Mouse (Mus musculus): ENCODE measurements around the gene Slc12a4.

Gene Slc12a4

GRCm38 (mm10) chr8:105966692-105967311 lies 905 bp upstream of the Slc12a4 start:
- DNase-seq, result peak; percentile 27

DNA sequence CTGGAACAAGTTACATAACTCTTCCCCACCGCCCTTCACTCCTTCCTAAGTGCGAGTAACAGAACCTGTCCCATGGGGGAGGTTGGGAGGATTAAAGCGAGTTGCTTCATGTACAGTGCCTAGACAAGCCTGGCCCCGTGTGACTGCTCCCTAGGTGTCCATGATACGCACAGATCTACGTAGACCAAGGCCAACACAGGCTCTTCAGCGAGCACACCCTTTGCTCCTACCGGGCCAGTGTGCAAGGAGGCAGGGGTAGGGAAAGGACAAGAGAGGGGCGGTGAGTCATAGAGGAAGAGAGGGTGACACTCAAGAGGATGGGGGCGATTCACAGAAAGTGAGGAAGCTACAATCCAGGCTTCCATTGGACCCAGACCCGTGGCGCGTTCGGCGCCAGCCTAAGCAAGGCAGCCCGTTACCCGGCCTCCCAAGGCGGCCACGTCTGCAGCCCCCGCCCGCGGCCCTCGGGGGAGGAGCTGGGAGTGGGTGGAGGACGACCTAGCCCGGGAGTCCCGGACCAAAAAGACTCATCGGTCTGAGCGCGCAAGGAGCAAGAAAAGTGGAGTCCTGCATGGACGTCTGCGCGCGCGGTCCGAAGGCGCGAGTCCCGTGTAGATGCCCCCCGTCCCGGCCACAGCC lies 512 bp downstream of the Slc12a4 start:
- DNase-seq, result peak; percentile 56

GRCm38 (mm10) chr8:105964506-105965265 lies 1.2 kb downstream of the Slc12a4 start:
- DNase-seq, result no peak

DNA sequence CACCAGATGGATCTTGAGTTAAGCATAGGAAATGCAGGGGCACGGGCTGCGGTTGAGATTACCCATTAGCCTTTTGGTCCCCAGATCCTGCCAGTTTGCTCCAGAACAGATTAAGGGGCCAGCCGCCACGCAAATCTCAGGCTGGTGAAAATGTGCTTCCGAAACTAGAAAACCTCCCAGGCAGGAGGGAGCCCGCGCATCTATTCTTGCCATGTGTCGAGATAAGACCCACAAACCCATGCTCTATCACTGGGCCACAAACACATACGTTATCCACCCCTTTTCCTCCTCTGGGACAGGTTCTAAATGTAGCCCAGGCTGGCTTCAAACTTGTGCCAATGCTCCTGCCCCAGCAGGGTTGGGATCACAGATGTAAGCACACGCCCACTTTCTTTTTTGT lies 4.4 kb downstream of the Slc12a4 start:
- DNase-seq, result no peak

DNA sequence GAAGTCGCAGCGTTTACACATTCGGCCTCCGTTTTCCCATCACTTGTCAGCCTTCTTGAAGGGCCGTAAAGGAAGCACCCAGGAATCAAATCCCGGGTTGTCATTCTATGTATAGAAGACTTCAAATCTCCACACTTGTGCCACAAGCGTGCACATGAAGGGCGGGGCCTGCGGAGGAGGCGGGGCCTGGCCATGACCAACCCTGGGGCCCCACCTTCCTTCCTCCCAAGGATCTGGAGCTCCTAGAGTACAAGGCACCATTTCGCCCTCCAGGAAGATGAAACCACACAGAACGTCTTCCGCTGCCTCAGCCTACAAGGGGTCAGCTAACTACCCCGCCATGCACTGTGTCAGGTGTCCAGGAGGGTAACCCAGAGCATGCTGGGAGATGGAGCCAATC lies 4.8 kb downstream of the Slc12a4 start:
- no peak for DNase-seq

DNA sequence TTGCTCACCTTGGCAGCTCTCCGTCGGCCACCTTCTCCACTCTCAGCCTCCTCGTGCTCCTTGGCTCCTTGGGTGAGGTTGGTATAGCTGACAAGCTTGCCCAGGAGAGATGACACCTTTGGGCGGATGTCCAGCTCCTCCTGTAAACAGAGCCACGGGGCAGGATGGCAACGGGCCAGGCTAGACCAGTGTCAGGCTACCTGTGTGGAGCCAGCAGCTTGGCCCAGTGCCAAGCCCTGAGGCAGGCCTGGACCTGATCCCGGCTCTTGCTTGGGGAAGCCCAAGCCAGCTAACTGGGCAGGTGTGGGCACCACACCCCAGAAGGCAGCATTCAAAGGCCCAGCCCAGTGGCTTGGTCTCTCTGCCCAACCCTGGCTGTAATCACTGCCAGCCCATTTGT lies 6.5 kb downstream of the Slc12a4 start:
- peak; percentile 61 for DNase-seq

- peak; percentile 70 for DNase-seq
These were observed 8.1 kb downstream of the Slc12a4 start for GRCm38 (mm10) chr8:105957813-105958212.

GRCm38 (mm10) chr8:105956556-105956955 lies 9.3 kb downstream of the Slc12a4 start:
- DNase-seq, result peak; percentile 30

DNA sequence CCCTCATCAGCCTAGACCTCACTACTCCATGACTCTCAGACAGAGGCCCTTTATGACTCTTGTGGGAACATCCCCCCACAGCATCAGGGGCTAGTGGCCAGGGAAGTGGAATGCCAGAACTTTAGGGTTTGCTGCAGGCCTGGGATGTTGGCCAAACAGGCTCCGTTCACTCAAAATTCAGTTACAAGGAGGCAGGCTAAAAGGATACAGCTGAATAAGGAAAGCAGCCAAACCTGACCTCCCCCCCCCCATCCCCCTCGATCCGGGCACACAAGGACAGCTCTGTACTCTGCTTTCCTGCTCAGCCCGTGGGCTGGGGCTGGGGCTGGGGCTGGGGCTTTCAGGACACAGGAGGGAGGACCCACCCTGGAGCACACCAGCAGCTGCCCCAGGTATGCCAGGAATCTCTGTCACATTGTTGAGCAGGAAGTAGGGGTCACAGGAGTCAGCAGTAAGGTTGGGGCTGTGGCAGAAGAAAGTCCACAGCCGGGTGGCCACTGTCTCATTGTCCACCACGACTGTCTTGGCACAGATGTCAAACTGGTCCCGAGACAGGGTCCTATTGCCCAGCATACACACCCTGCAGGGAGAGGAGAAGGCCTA lies 14.7 kb downstream of the Slc12a4 start:
- no peak for DNase-seq

DNA sequence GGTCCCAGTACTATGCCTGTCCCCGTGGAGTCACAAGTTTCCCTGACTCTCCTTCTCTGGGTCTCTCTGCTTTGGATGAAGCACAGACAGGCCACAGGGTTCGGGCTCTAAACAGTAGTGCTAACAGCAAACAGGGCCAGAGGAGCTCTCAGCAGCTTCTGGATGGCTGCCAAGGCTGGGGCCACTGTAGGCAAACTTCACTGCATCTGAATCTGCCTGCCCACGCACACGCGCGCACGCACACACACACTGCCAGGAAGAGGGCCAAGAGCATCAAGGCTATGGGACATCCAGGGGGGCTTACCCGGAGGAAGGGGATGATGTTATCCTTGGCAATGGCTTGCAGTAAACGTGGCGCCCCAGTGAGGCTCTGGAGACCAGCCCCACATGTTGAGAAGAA lies 16.5 kb downstream of the Slc12a4 start:
- DNase-seq, result peak; percentile 27

- no peak for DNase-seq
These were observed 22.6 kb downstream of the Slc12a4 start, which contains the start of gene Lcat for GRCm38 (mm10) chr8:105943321-105943739. Gene Lcat (minus strand): TSS chr8:105943382.

- no peak for DNase-seq
These were observed 23.4 kb downstream of the Slc12a4 start for GRCm38 (mm10) chr8:105942542-105942941.

- DNase-seq, result no peak
These were observed 23.9 kb downstream of the Slc12a4 start for GRCm38 (mm10) chr8:105942026-105942425.

DNA sequence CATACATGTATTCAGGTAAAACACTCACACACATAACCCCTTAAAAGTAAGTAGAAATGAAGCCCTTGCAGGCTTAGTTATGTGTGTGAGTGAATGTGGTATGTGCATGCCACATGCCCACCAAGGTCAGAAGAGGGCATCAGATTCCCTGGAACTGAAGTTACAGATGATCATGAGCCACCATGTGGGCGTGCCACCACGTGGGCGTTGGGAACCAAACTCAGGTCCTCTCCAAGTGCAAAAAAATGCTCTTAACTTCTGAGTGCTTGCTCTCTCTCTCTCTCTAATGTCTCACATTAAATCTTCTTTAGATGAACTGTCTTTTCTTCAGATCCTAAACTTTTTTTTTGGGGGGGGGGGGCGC lies 27.6 kb downstream of the Slc12a4 start, which contains the start of gene Psmb10:
Gene Psmb10, minus strand, starts transcription at position 139 of the 364 bp plus-strand sequence.
- peak; percentile 63 for DNase-seq

DNA sequence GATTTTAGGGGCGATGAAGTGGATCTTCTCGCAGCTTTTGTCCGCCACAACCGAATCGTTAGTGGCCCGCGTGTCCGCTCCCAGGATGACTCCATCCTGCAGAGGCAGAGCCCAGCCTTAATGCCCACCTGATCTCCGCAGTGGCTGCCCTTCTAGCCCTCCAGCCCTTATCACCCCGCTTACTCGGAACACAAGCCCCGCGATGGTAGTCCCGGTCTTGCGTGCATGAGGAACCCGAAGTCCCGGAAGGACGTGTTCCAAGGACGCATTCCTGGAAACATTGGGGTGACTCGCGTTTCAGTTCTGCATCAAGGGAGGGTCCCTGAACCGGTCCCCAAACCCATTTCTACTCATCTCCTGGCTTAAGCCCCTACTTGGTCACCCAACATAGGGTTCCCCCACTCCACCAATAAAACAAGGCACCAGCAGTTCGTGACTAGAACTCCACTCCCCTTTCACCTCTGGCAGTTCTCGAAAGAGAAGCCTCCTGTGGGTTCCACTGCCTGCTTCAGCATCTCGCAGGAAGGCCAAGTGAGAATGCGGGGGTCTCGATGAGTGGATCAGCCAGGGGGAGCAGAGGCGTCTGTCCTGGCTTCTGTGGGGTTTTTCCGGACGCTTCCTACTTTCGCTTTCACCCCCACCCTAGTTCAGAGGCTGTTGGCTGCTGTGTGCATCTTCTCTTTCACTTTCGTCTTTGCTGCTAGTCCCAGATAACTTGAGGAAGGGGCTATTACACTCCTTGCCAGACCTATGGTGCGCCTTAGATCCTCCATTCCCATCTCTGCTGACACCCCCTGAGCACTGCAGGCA lies 28.2 kb downstream of the Slc12a4 start:
- peak; percentile 71 for DNase-seq

DNA sequence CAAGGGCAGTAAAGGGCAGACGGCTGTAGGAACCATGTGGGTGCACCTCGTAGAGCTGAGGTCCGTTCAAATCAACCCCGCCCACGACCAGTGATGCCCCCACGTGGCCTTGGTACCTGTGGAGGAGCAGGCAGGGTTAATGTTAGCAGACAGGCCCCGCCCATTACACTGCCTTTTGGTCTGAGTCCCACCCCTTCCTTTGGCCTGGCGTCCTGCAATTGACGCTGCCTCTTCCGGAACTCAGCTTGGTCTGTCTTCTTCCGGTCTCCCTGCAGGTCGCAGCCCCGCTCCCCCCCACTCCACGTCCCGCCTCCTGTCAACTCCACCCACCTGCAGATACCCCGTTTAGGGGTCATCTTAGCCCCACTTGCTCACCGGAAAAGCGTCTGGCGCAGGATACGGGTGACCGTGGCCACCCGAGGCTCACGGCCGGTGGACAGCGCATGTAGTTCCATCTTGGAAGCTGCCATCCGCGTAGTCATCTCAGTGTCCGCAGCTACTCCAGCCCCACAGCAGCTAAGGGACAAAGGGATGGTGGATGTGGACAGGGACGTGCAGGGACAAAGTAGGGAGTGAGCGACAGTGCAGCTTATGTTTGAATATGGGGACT lies 28.9 kb downstream of the Slc12a4 start:
- DNase-seq, result peak; percentile 96

DNA sequence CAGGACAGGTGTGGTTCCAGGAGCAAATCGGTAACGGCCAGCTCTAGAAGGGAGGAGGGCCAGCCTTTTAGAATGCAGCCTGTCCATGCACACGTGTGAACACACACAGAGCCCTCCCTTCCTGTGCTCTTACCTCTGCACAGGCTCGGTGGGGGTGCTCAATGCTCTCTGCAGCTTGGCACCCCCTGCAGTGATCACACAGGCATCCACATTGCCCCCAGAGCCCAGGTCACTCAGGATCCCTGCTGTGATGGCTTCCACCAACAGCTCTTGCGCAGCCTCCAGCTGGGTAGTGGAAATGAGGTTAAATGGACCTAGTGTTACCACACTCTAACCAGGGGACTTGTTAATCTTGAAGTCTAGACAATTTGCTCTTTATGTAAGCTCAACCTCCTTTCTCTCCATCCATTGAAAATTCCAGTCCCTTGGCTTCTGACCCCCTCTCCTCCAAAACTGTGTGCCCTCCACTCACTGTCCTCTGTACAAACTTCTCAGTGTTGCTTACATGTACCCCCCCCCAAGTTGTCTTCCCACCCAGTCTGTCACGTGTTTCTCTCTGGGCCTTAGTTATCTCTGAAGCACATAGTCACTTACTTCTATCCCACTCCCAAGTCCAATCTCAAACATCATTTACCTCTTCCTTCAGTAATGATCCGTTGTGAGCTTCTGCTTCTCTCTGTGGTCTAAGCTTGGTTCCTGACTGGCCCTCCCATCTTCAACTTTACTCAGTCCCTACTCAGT lies 29.9 kb downstream of the Slc12a4 start:
- no peak for DNase-seq

DNA sequence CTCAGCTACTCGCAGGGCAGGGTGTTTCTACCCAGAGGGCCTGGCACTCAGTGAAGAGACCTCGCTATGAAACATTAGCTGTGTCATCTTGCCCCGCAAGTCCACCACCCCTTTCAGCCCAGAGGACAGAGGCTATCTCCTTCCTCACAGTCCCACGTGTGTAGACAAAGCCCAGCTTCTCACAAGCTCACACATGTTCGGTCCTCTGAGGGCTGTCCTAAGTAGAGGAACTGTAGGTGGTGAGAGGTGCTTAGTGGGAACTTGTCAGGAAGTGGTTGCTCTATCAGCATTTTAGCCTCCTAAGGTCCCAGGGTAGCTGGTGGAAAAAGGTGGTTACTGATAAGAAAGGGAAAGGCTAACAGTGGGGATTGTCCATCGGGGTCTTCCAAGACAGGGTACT lies 30.8 kb downstream of the Slc12a4 start:
- DNase-seq, result no peak

GRCm38 (mm10) chr8:105933762-105934161 lies 32.1 kb downstream of the Slc12a4 start, which contains the start of gene Ctrl:
Gene Ctrl (minus strand): TSS chr8:105933862.
- no peak for DNase-seq

GRCm38 (mm10) chr8:105932525-105932924 lies 33.4 kb downstream of the Slc12a4 start:
- DNase-seq, result no peak

DNA sequence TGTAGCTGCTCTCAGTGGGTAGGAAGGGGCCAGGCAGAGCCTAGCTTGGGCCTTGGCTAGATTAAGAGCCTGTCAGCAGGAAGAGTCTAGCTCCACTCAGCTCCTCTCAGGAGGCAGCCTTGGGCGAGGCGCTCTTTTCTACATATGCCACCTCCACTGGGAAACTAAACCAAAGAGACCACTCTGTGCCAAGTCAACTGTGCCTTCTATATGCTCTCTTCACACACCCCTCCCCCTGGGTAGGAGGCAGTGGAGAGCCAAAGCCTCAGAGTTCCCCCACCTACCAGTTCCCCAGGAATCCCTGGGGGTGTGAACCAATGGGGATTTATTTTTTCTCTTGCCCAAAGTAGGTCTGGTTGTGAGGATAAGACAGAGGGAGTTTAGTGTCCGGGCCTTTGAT lies 34.6 kb downstream of the Slc12a4 start:
- DNase-seq, result no peak

Measured in lung, postnatal 36 days (tissue).